Mouse (Mus musculus) c-Kit-positive CD71-positive TER-119-positive erythroid progenitor cells, embryonic 14.5 days (primary cell): ENCODE measurements around the gene Abi1.
"Not testable (repeated sequence)": the region's sequence is repeated elsewhere in the genome, so short reads cannot be mapped to it uniquely, and the experiment has no call there.

Source experiments
- DNase-seq: peaks from one replicate; pipeline ENCODE4 v3.0.0-alpha.2; 2013; ENCODE audit warnings: low spot score

The Abi1 gene

GRCm38 (mm10) chr2:23040001-23040646, at the start of gene Abi1:
Abi1 (minus strand) TSS chr2:23040241.
- peak; percentile 94 for DNase-seq

GRCm38 (mm10) chr2:23084540-23084939, 44.5 kb upstream of the Abi1 start:
- no peak for DNase-seq

GRCm38 (mm10) chr2:23078588-23078987, 38.5 kb upstream of the Abi1 start:
- no peak for DNase-seq

DNA sequence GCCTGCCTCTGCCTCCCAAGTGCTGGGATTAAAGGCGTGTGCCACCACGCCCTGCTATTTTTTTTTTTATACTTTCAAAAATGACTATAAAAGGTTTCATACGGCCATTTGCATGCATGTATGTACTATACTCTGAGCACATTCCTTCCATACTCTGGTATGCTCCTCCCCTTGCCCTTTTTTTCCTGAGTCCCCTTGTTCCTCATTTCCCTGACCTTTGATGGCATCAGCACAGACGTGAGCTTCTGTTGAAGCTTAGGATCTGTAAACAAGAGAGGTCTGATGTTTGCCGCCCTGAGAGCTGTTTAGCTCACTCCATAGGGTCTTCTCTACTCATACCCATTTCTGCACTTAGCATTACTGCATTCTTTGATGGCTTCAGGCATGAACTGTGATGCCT, 37.7 kb upstream of the Abi1 start:
- no peak for DNase-seq

GRCm38 (mm10) chr2:23076783-23077182, 36.7 kb upstream of the Abi1 start:
- no peak for DNase-seq

GRCm38 (mm10) chr2:23075846-23076245, 35.8 kb upstream of the Abi1 start:
- no peak for DNase-seq

- no peak for DNase-seq
These were observed 31.4 kb upstream of the Abi1 start for GRCm38 (mm10) chr2:23071406-23071805.

GRCm38 (mm10) chr2:23070491-23070890, 30.4 kb upstream of the Abi1 start:
- DNase-seq, result no peak

DNA sequence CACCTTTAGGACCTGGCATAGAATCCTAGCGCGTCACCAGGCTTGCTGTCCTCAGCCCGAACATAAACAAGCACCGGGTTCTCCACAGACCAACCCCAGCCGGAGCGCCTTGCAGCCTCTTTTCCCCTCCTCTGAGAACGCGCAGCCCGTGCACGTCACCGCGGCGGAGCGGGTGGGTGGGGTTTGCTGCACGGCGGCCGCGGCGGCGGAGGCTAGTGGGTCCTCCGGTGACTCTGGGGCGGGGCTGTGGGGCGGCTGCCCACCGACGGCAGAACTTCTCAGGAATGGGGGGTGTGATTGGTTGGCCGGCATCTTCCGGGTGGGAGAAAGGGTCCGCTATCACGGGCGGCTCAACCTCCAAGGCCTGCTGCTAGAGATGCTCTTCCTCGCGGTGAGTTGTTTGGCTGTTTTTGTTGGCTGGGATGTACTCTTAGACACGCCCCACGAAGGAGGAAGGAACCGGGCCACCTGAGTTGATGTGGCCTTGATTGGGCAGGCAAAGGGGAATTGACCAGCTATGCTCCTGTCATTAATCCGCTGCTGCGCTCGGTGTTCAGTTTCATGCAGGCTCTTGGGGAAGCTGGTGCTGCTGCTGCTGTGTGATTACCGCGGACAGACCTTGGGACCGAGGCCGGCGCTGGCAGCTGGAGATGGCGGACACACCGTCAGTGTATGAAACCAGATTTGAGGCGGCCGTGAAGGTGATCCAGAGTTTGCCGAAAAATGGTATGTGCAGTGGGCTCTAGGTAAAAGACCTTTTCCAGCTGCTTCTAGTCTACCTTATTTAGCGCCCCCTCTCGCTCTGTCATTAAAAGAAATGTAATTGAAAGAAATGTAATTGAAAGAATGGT, 29.1 kb upstream of the Abi1 start:
- peak; percentile 83 for DNase-seq

GRCm38 (mm10) chr2:23068370-23068737, 28.3 kb upstream of the Abi1 start:
- DNase-seq, result peak; percentile 46

DNA sequence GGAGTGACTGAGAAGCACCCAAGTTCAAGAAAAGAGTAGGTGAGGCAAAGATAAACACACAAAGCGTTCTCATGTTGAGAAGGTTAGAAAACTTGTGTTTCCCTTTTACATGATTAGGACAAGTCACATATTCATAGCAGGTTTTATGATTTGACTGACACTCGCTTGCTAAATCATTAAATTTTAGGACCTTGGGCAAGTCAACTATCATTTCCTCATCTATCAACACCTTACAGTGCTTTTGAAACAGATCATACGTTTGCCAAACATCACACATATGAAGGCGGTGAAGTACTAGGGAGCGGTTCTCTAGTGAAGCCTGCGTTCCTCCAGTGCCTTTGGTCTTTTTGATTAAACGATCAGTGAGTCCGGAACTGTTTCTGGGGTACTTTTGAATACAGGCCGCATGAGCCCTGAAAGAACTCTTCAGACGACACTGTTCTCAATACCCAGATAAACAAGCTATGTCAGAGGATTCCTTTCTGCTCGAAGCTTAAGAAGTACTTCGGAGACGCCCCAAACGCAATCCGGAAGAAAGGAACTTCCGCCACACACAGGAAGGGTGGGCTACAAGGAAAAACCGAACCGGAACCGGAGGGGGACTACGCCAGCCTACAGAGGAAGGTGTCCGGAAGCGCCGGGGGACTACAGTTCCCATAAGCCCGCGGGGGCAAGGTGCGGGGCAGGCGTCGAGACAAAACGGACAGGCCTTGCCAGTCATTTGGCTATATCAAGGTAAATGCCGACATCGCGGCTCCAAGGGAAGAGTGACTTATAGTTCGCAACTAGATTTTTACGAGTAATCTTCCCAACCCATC, 27.7 kb upstream of the Abi1 start, which contains the start of gene Acbd5:
Gene Acbd5 (plus strand): TSS at position 616 of the 818 bp plus-strand sequence.
- peak; percentile 95 for DNase-seq

DNA sequence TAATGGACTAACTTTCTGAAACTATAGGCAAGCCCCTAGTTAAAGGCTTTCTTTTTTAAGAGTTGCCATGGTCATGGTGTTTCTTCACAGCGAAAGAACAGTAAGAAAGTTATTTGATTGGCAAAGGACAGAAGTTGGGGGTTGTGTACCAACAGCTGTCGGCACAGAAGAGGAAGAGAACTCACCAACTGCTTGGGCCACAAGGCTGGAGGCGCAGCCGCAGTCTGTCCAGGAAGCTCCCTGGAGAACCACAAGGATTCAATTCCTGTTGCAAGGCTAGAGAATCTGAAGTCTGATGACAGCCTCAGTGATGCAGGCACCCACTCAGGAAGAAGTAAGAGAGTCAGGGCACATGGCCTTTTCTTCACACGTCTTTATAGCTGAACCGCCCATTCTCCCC, 12.5 kb upstream of the Abi1 start:
- DNase-seq, result no peak

DNA sequence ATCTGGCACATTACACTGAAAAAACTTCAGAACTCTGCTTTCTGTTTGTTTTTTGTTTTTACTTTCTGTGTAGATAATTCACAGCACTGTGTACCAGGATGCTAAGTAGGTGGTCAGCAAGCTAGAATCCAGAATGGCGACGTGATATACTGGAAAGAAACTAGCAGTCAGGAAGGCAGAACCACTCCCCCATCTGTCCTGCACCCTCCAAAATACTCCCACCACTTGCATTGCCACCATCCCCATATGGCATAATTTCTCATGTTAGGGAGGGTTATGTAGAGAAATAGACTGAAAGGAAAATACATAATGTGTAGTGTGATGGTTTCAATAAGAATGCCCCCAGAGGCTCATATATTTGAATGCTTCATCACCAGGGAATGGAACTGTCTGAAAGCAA, 11.8 kb upstream of the Abi1 start:
- DNase-seq, result no peak

DNA sequence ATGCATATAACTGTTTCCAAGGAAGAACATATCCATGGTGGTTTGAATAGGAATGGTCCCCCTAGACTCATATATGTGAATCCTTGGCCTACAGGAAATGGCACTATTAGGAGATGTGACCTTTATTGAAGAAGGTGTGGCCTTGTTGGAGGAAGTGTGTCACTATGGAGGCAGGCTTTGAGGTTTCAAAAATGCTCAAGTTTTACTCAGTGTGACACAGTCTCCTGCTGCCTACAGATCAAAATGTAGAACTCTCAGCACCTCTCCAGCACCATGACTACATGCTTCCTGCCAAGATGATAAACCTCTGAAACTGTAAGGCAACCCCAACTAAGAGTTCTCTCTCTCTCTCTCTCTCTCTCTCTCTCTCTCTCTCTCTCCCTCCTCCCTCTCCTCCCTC, 8.0 kb upstream of the Abi1 start:
- no peak for DNase-seq

DNA sequence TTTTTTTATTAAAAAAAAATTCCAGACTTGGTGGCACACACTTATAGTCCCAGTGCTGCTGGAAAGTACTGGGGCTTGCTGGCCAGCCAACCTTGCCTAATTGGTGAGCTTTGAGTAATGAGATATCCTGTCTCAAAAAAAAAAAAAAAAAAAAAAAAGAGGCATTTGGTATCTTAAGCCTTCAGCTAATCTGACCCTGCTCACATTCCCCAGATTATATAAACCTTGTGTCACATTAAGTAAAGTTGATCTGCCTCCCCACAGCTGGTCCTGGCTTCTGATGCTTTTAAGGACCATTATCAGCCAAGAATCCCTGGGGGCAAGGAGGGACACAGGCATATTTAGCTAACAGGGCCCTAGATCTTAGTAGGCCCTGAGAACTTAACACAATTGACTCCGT, 5.7 kb upstream of the Abi1 start:
- no peak for DNase-seq

- DNase-seq, result no peak
These were observed 2.1 kb upstream of the Abi1 start for GRCm38 (mm10) chr2:23042189-23042588.

DNA sequence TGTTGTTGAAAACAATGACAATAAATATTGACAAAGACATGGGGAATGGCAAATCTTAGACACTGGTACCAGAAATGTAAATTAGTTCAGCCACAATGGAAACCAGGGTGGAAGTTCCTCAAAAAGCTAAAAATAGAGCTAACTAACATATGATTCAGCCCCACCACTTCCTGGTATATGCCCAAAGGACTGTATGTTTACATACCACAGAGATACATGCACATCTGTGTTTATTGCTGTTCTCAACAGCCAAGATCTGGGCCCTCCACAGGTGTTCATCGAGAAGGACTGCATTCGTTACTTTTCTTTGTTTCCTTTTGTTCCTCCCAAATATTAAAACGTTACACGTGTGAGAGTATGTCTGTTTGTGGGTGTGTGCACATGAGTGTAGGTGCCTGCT, 1.4 kb upstream of the Abi1 start:
- DNase-seq, result no peak

DNA sequence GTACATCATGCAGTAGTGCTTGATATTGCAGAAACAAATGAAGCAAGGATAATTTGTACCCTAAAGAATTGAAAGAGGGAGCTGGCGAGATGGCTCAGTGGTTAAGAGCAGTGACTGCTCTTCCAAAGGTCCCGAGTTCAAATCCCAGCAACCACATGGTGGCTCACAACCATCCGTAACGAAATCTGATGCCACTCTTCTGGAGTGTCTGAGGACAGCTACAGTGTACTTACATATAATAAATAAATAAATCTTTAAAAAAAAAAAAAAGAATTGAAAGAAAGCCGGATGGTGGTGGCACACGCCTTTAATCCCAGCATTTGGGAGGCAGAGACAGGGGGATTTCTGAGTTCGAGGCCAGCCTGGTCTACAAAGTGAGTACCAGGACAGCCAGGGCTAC, 649 bp upstream of the Abi1 start:
- not testable (repeated sequence) for DNase-seq

GRCm38 (mm10) chr2:23039082-23040000, 700 bp downstream of the Abi1 start:
- peak; percentile 59 for DNase-seq

DNA sequence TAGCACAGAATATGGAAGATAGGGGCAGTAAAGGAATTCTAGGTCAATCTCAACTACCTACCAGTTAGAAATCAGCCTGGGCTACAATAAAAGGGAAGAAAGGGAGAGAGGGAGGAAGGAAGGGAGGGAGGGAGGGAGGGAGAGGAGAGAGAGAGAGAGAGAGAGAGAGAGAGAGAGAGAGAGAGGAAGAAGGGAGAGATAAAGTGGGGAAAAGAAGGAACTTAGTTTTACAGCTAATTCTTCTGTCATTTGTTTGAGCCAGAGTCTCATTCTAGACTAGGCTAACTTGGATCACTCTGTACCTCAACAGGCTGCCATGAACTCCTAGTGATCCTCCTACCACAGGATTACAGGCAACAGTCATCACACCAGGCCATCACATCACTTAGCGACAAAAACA, 4.6 kb downstream of the Abi1 start:
- no peak for DNase-seq

- DNase-seq, result no peak
These were observed 5.2 kb downstream of the Abi1 start for GRCm38 (mm10) chr2:23034692-23035435.
